Mouse (Mus musculus) urinary bladder, adult 18-20 months (tissue): Measurements from ENCODE around the gene Pdzd4.

Source experiments
- DNase-seq, 2 experiments: peaks; one replicate each; pipeline ENCODE4 v3.0.0; 2022; ENCODE audit warnings: low spot score in 2 of 2, mixed read lengths in 2 of 2

Pdzd4 gene

GRCm38 (mm10) chrX:73824185-73825151, at the start of gene Pdzd4:
Gene Pdzd4 (minus strand): TSS chrX:73824969.
- DNase-seq, result peak in 1 of 2 experiments; percentile 35

- no peak for DNase-seq
These were observed 47.2 kb upstream of the Pdzd4 start for GRCm38 (mm10) chrX:73871956-73872355.

DNA sequence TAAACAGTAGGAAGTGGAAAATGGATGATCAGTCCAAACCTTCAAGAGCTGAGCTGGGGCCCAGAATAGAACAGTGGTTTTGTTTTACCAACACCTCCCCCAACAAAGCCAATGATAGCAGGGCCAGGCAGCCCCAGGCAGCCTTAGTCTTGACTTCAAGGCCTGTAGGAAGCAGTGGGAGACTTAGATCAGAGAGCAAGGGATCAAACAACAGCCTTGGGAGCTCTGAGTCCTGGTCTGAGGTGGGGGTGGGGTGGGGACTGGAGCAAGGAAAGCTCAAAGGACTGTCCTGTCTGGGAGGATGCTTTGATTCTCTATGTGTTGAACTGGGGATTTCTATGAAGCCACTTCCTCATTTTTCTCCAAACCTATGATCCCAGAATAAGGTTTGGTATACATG, 46.7 kb upstream of the Pdzd4 start:
- DNase-seq, result no peak

- DNase-seq, result no peak
These were observed 44.6 kb upstream of the Pdzd4 start for GRCm38 (mm10) chrX:73869334-73869733.

- DNase-seq, result no peak
These were observed 43.1 kb upstream of the Pdzd4 start for GRCm38 (mm10) chrX:73867852-73868251.

- no peak for DNase-seq
These were observed 42.5 kb upstream of the Pdzd4 start for GRCm38 (mm10) chrX:73867256-73867655.

DNA sequence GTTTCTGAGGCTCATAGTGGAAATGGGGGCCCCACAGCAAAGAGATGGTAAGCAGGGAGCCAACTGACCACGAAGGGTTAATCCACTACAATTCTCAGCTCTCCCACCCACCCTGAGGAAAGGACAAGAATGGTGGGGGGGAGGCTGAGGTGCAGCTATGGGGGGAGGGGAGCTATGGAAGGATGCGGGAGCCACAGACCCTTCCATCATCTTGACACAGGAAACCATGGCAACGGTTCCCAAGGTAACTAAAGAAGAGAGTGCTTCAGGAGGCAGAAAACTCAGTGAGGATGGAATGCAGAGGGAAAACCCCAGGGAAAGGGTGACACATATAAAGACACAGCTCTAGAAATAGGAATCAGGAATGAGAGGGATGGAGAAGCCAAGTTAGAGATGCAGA, 39.9 kb upstream of the Pdzd4 start:
- DNase-seq, result no peak

DNA sequence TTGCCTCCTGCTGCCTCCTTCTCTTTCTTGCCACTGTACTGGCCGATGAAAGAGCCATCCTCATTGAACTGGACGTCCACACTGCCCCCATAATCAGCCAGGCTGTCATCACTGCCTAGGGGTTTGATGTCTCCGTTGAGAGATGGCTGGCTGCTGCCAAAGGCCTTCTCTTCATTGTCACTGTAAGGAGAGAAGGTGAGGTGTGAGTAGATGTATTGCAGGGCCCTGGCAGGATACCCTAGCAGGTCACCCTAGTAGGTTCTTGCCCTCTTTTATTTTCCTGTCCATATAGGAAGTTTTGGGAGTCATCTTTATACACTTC, 30.3 kb upstream of the Pdzd4 start:
- DNase-seq, result no peak

- no peak for DNase-seq
These were observed 29.7 kb upstream of the Pdzd4 start for GRCm38 (mm10) chrX:73854326-73855086.

GRCm38 (mm10) chrX:73836691-73837090, 11.9 kb upstream of the Pdzd4 start:
- DNase-seq, result no peak

- no peak for DNase-seq
These were observed 11.0 kb upstream of the Pdzd4 start for GRCm38 (mm10) chrX:73835731-73836130.

- DNase-seq, result no peak
These were observed 1.0 kb downstream of the Pdzd4 start for GRCm38 (mm10) chrX:73823747-73824146.

DNA sequence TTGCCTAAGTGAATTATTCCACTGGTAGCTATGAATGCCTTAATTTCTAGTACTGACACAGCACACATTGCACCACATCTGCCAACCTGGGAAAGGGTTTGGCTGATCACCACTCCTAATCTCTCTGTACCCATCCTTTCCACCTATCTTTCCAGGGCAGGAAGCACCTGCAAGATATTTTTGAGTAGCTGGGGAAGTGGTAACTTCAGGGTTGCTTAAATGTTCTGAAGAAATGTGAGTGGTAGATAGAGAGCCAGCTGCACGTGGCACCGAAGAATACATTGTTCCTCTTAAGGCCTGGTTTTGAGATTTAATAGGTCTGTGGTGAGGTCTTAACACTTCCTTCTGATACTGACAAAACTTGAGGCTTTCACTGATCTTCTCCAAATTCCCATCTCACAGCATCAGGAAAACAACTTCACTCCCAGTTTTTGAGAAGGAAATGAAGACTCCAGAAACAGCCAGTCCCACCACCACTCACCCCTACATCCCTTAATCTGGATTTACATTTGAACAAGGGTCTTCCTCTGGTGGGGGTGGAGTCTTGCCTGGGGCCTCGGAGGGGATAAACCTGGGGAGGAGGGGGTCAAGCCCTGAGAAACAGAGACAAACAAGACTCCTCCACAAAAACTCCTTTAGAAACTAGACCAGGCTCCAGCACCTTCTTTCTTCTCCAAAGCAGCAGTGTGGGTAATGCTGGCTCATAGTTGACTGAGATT, 8.0 kb downstream of the Pdzd4 start:
- DNase-seq, result no peak

DNA sequence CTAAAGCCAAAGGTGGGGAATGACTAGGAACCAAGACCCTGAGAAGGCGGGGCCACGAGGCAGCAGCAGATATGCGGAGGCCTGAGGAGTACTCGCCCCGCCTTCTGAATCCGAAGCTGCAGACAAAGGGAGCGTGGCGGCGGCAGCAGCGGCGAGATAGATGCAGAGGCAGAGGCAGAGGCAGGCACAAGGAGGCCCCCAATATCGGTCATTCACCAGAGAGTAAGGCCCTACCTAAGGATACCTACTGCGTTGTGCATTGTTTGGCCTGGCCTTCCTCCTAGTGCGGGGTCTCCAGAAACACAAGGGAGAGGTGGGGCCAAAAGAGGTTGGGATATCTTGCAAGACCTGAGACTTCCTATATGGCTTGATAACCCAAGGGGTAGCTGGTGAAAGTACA, 9.7 kb downstream of the Pdzd4 start:
- DNase-seq, result no peak

DNA sequence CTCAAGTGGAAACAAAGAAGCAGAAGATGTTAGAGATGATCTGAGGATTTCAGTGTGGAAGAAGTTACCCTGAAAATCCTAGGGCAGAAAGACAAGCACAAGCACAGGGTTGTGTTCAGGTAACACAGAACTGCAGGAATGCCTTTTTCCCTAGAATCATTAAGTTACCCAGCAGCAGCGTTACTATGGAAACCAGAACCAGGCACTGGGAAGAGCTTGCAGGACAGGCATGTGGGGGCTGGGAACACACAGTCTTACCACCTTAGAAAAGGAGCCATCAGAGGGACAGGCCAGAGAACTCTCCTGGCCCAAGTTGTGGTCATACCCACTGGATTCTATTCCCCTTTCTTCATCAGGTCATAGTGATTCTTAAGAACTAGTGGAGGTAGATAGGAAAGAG, 19.0 kb downstream of the Pdzd4 start:
- DNase-seq, result no peak

DNA sequence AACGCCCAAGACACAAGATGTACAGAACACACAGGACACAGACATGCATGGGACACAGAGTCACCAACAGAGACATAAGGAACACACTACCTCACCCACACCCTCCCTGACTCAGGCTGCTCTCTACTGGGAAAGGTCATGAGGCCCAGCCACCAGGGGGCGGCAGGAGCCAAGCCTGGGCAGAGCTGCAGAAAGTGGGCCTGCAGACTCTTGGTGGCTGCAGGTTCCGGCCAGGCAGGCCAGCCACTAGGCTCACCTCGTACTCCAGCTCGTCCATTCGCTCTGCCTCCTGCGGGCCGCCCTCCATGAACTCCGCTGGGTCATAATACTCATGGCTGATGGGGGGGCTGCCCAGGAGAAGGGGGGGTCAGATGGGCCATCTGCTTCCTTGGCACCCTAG, 26.3 kb downstream of the Pdzd4 start:
- DNase-seq, result peak; percentile 48 to 59

DNA sequence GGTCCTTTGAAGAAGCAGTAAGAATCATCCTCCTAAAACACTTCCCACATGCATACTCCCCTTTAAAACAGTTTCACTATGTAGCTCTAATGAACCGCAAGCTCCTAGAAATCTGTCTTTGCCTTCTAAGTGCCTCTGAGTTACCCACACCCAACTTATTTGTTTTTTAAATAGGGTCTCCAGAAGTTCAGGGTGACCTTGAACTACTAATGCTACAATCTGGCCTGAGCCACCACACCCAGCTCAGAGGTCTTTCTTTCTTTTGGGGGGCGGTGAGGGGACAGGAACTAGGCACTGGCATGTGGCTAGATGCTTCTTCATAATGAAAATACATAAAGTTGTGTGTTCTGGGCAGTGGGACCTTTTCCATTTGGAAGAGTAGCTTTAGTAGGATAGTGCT, 27.3 kb downstream of the Pdzd4 start:
- no peak for DNase-seq

DNA sequence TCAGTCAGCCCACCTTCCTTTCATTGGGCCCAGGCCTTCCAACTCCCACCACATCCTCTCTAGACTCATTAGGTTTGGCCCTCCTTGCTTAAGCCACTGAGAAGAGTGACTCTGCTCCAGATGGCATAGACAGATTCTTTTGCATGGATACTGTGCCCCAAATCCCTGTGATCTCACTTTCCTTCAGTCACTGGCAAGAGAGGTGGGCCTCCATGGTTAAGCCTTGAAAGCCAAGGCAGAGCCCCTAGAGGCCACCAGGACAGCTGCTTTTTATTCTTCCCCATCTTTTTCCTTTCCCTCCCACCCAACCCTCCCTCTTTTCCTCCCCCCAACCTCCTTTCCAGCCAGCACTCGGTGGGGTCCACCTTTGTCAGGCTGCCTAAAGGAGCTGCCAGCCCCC, 31.3 kb downstream of the Pdzd4 start:
- DNase-seq, result no peak

GRCm38 (mm10) chrX:73793039-73793438, 31.7 kb downstream of the Pdzd4 start:
- no peak for DNase-seq

- DNase-seq, result no peak
These were observed 36.3 kb downstream of the Pdzd4 start for GRCm38 (mm10) chrX:73788501-73788900.

GRCm38 (mm10) chrX:73787225-73787558, 37.6 kb downstream of the Pdzd4 start:
- DNase-seq, result no peak
